Mouse (Mus musculus) hindbrain, embryonic 10.5 days (tissue): ENCODE data around the gene Aff3. TPM values are rescaled to one million over a fixed set of nuclear protein-coding genes. Genes with fewer than 3 reads are reported as not detected.

Experiments used
- DNase-seq: peaks from one replicate; pipeline ENCODE4 v3.0.0-alpha.2; 2017; ENCODE audit warnings: low spot score
- H3K27ac ChIP-seq: fragments of 300-500 bp; sonication (generic); 2 replicates; pipeline ENCODE4 v1.5.1; 2016; ENCODE audit warnings: mild to moderate bottlenecking, moderate library complexity
- H3K27me3 ChIP-seq: fragments of 300-500 bp; sonication (generic); 2 replicates; pipeline ENCODE4 v1.6.1; 2016; ENCODE audit warnings: mild to moderate bottlenecking; ENCODE audit not compliant: poor library complexity, insufficient read depth, severe bottlenecking
- H3K36me3 ChIP-seq: fragments of 300-500 bp; sonication (generic); 2 replicates; pipeline ENCODE4 v1.6.1; 2016; ENCODE audit warnings: mild to moderate bottlenecking, moderate library complexity
- H3K4me1 ChIP-seq: fragments of 300-500 bp; sonication (generic); replicated peaks from 2 replicates; pipeline ENCODE4 v1.6.1; 2016; ENCODE audit warnings: mild to moderate bottlenecking
- H3K4me3 ChIP-seq: fragments of 300-500 bp; sonication (generic); 2 replicates; pipeline ENCODE4 v1.5.1; 2016; ENCODE audit warnings: mild to moderate bottlenecking, moderate library complexity
- H3K9me3 ChIP-seq: fragments of 300-500 bp; sonication (generic); 2 replicates; pipeline ENCODE4 v1.6.1; 2016; ENCODE audit warnings: mild to moderate bottlenecking, moderate library complexity
- WGBS: fragments of 180-500 bp; shearing (Covaris S2); methylation state at CpG from one replicate; pipeline ENCODE4 v1.1.7; 2016; 5-methylcytosine and 5-hydroxymethylcytosine counted together
- polyA plus RNA-seq: library from polyadenylated mRNA; unstranded; fragments of >200 nt; fragmentation: Nextera tagmentation; extraction: Ambion mirVana; gene quantifications from 2 replicates; pipeline ENCODE4 v1.2.1, GENCODE M21; 2016

The Aff3 gene
- polyA plus RNA-seq, 1 experiment from 2014 or later, result 11.4 TPM

DNA sequence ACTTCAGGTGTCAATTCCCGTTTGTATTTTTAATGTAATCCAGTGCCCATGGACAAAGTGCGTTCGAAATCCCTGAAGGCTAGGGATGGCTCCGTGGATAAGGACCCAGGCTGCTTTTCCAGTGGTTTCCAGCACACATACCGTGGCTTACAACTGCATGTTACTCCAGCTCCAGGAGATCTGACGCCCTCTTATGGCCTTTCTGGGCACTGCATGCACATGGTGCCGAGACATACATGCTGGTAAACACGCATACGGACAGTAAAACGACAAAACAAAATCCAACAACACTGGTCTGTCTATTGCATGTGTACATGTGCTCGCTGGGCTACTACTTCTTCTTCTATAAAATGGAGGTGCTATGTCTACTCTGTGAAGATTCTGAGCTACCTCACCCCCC lies 357.5 kb downstream of the Aff3 start:
- H3K27me3 ChIP-seq, result no peaks in the 10 kb centered on the region
- H3K9me3 ChIP-seq, result no peaks in the 10 kb centered on the region
- H3K27ac ChIP-seq, result no peak overlapping the region
- no peak for DNase-seq
- peaks cover 11% of the 10 kb centered on the region; the same call in 1 of the 2 replicates for H3K36me3 ChIP-seq
- 93% methylated on average over 11 of the region's 11 CpGs for WGBS
- no peak overlapping the region for H3K4me3 ChIP-seq
- H3K4me1 ChIP-seq, result no peaks in the 10 kb centered on the region; the same call in 1 of the 2 replicates

- Histone ChIP-seq H3K36me3 (peaks cover 11% of the 10 kb centered on the region; the same call in 1 of the 2 replicates), H3K4me1 (no peaks in the 10 kb centered on the region; the same call in 1 of the 2 replicates), H3K4me3 (no peak overlapping the region), H3K27ac (no peak overlapping the region), H3K9me3 (no peaks in the 10 kb centered on the region), H3K27me3 (no peaks in the 10 kb centered on the region)
- no peak for DNase-seq
- WGBS, result 92% methylated on average over 7 of the region's 7 CpGs
Measured at GRCm38 (mm10) chr1:38306146-38306545, 358.6 kb downstream of the Aff3 start.

DNA sequence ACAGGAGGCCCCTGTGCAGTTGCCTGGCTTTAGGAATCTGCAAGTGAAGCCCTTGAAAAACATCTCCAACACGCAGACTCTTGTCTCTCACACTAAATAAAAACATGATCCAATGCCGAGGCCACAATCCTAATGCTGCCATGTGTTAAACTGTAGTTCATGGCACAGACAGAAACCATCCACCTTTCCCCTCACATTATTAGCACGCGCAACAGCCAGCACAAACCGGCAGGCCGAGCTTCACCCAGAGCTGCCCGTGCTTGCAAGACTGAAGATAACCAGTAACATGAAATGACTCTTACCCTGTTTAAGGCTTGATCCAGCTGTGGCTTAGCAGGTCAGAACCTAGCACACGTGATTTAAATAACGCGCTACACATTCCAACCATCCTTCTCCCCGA lies 360.4 kb downstream of the Aff3 start:
- no peaks in the 10 kb centered on the region; the same call in 1 of the 2 replicates for H3K4me1 ChIP-seq
- DNase-seq, result no peak
- H3K36me3 ChIP-seq, result peaks cover 6% of the 10 kb centered on the region; the same call in 1 of the 2 replicates
- no peaks in the 10 kb centered on the region for H3K27me3 ChIP-seq
- H3K9me3 ChIP-seq, result no peaks in the 10 kb centered on the region
- H3K27ac ChIP-seq, result no peak overlapping the region
- WGBS, result 93% methylated on average over 11 of the region's 11 CpGs
- H3K4me3 ChIP-seq, result no peak overlapping the region

DNA sequence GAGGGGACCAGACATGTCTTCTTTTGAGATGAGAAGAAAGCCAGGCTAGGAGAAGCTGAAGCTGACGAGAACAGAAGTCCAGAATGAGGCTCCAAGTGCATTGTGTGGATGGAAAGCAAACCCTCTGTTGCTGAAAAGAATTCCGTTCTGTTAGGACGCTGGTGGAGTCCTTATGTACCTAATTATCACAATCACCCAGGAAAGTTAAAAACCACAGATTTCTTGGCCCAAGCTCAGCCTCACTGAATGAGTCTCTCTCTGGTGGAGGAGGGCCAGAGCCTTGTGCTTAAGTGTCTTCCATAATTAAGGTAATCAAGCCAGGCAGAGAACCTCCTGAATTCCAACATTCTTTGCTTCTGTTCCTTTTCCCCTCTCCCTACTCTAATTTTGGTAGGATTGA lies 366.5 kb downstream of the Aff3 start:
- Histone ChIP-seq H3K36me3 (no peaks in the 10 kb centered on the region), H3K27ac (no peak overlapping the region), H3K27me3 (no peaks in the 10 kb centered on the region), H3K4me3 (no peak overlapping the region), H3K4me1 (no peaks in the 10 kb centered on the region), H3K9me3 (no peaks in the 10 kb centered on the region)
- no peak for DNase-seq
- WGBS, result 73% methylated on average over 3 of the region's 3 CpGs

GRCm38 (mm10) chr1:38294906-38295305 lies 369.8 kb downstream of the Aff3 start:
- Histone ChIP-seq H3K9me3 (no peaks in the 10 kb centered on the region), H3K27me3 (no peaks in the 10 kb centered on the region), H3K4me3 (no peak overlapping the region), H3K27ac (no peak overlapping the region), H3K36me3 (no peaks in the 10 kb centered on the region), H3K4me1 (peaks cover 5% of the 10 kb centered on the region)
- WGBS, result 91% methylated on average over 6 of the region's 6 CpGs
- no peak for DNase-seq

GRCm38 (mm10) chr1:38294336-38294695 lies 370.4 kb downstream of the Aff3 start:
- 95% methylated on average over 9 of the region's 9 CpGs for WGBS
- Histone ChIP-seq H3K9me3 (no peaks in the 10 kb centered on the region), H3K36me3 (no peaks in the 10 kb centered on the region), H3K4me1 (peaks cover 5% of the 10 kb centered on the region), H3K4me3 (no peak overlapping the region), H3K27me3 (no peaks in the 10 kb centered on the region), H3K27ac (no peak overlapping the region)
- no peak for DNase-seq

DNA sequence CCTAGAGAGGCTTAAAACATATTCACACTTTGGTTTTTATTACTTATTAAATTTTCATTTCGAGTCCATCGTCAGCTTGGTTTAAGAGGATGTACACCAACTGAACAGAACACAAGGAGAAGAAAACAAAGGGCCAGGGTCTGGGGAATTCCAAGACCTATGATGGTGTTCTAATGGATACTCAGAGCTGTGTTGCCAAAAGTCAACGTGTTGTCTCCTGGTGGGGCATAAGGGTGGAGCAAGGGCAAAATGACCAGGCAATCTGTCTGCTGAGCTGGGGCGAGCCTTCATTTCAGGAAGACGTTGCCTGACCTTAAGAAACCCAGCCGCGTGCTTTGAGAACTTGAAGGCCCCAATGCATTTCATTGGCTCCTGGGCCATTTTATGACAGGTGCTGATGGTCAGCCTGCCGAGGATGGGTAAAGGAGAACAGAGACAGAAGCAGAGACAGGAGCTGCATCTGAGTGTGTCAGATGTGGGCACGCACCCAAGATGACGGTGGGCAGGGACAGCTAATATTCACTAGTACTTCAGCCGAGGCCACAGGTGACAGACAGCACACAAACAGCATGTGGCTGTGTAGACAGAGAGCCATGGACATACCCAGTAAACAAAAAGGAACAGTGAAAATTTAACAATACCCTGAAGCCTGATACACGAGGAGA lies 371.0 kb downstream of the Aff3 start:
- Histone ChIP-seq H3K27me3 (no peaks in the 10 kb centered on the region), H3K9me3 (no peaks in the 10 kb centered on the region), H3K27ac (no peak overlapping the region), H3K4me3 (no peak overlapping the region), H3K36me3 (no peaks in the 10 kb centered on the region), H3K4me1 (peaks cover 5% of the 10 kb centered on the region)
- no peak for DNase-seq
- 93% methylated on average over 12 of the region's 12 CpGs for WGBS

DNA sequence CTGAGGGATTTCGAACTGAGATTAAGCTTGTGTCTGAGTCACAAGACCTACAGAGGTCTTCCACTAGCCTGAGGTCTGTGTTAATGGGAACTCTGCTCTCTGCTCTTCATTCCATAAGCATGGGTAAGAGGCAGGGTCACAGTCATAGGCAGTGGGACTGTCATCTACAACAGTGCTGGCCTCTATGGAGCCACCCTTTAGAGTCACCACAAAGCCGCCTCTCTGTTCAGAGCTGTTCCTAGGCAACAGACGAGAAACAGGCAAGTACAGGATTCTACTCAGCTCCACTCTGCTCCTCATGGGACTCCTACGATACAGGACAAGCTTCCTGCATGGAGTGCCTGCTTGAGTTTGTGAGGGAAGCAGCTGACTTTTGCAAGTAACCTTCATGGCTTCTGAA lies 371.9 kb downstream of the Aff3 start:
- no peak overlapping the region for H3K4me3 ChIP-seq
- H3K36me3 ChIP-seq, result no peaks in the 10 kb centered on the region
- no peak overlapping the region for H3K27ac ChIP-seq
- 62% methylated on average over 4 of the region's 4 CpGs for WGBS
- H3K27me3 ChIP-seq, result no peaks in the 10 kb centered on the region
- no peaks in the 10 kb centered on the region for H3K9me3 ChIP-seq
- DNase-seq, result no peak
- peaks cover 5% of the 10 kb centered on the region for H3K4me1 ChIP-seq

DNA sequence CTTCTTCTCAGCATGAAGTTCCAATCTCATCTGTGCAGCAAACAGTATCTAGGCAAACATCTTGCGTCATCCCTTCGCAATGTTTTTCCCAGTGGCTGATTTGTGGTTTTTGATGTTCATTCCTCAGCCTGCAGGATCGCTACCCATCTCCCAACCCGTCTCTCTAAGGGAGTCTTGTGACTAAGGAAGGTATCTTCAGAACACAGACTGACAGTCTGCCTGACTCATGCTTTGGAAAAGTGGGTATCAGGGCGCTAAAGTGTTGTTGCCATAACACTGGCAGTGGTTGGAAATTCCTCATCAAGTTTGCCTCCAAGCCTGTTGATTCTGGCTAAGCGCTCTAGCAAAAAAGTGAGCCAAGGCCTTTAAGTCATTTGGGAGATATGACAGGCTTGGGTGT lies 372.8 kb downstream of the Aff3 start:
- Histone ChIP-seq H3K9me3 (no peaks in the 10 kb centered on the region), H3K27me3 (no peaks in the 10 kb centered on the region), H3K4me3 (no peak overlapping the region), H3K36me3 (no peaks in the 10 kb centered on the region), H3K4me1 (peaks cover 5% of the 10 kb centered on the region), H3K27ac (no peak overlapping the region)
- WGBS, result 90% methylated on average over 6 of the region's 6 CpGs
- no peak for DNase-seq

- Histone ChIP-seq H3K27me3 (no peaks in the 10 kb centered on the region), H3K27ac (no peak overlapping the region), H3K36me3 (no peaks in the 10 kb centered on the region), H3K9me3 (no peaks in the 10 kb centered on the region), H3K4me1 (peaks cover 5% of the 10 kb centered on the region), H3K4me3 (no peak overlapping the region)
- 71% methylated on average over 4 of the region's 4 CpGs for WGBS
- DNase-seq, result no peak
Measured at GRCm38 (mm10) chr1:38291497-38291896, 373.3 kb downstream of the Aff3 start.

DNA sequence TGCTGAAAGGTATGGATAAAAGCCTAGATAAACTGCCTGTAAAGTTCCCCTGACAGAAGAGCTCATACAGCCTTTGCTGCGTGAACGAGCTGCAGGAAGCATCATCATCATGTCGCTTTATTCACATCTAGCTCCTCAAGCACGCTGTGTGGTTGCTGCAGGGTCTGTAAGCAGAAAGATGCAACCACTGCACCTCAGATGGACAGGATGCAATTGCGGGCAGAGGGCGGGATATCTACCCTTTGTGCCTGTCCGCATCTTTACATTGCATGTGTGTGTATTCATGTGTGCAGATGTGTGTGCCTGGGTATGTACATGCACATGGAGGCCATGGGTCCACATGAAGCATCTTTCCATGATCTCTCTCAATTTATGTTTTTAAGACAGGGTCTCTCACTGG lies 373.9 kb downstream of the Aff3 start:
- no peak for DNase-seq
- H3K36me3 ChIP-seq, result no peaks in the 10 kb centered on the region
- H3K4me3 ChIP-seq, result no peak overlapping the region
- H3K4me1 ChIP-seq, result peaks cover 5% of the 10 kb centered on the region
- WGBS, result 95% methylated on average over 7 of the region's 7 CpGs
- H3K27me3 ChIP-seq, result no peaks in the 10 kb centered on the region
- H3K27ac ChIP-seq, result no peak overlapping the region
- H3K9me3 ChIP-seq, result no peaks in the 10 kb centered on the region

DNA sequence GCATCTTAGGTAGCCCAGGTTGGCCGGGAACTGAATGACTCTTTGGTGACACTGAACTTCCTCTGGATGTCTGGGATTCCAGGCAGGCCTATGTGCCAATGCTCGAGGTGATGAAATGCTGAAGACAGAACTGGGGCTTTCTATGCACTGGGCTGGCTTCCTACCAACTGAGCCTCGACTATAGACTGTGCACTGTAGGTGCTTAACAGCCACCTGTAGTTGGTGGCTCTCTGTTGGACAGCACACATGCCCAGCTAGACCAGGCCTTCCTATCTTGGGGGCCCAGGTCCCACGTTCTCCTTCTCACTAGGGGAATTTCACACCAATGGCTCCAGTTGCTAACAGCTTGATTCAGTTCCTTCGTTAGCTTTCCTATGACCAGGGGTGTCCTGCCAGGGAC lies 374.9 kb downstream of the Aff3 start:
- DNase-seq, result no peak
- Histone ChIP-seq H3K4me1 (peaks cover 5% of the 10 kb centered on the region), H3K27me3 (no peaks in the 10 kb centered on the region), H3K27ac (no peak overlapping the region), H3K4me3 (no peak overlapping the region), H3K36me3 (no peaks in the 10 kb centered on the region), H3K9me3 (no peaks in the 10 kb centered on the region)
- WGBS, result 92% methylated on average over 5 of the region's 5 CpGs

- H3K4me3 ChIP-seq, result no peak overlapping the region
- H3K36me3 ChIP-seq, result no peaks in the 10 kb centered on the region
- 95% methylated on average over 1 of the region's 1 CpGs for WGBS
- H3K4me1 ChIP-seq, result peaks cover 5% of the 10 kb centered on the region
- no peaks in the 10 kb centered on the region for H3K27me3 ChIP-seq
- DNase-seq, result no peak
- H3K9me3 ChIP-seq, result no peaks in the 10 kb centered on the region
- H3K27ac ChIP-seq, result no peak overlapping the region
Measured at GRCm38 (mm10) chr1:38288716-38289115, 376.0 kb downstream of the Aff3 start.

GRCm38 (mm10) chr1:38286551-38286950 lies 378.2 kb downstream of the Aff3 start:
- Histone ChIP-seq H3K4me3 (no peak overlapping the region), H3K4me1 (no peaks in the 10 kb centered on the region), H3K9me3 (no peaks in the 10 kb centered on the region), H3K36me3 (no peaks in the 10 kb centered on the region), H3K27ac (no peak overlapping the region), H3K27me3 (no peaks in the 10 kb centered on the region)
- WGBS, result 92% methylated on average over 1 of the region's 1 CpGs
- no peak for DNase-seq
